In genomic region chr1:87153776-87154500, GRCm38 (mm10) we compare ENCODE assay signal across 10 mouse cellular contexts. TPM values are rescaled to one million over a fixed set of nuclear protein-coding genes. Genes with fewer than 3 reads are reported as not detected.
A peak's percentile ranks its signal among the peaks of the same experiment; 100 is the strongest.
DNase-seq lines count a peak whose midpoint lies in the region; ATAC-seq lines count a peak whose summit lies in the region.
"Had no signal": no experiment of that assay in that cellular context is flagged by ENCODE, and none has a peak within 500 bp of the region (broad histone marks: within the 10 kb centered on the region; RNA-seq: fewer than 3 reads in every experiment).

No protein-coding gene starts in this region.

- ATAC-seq in embryonic facial prominence, embryonic 14.5 days (ENCODE audit: low read depth) = no peak
- ATAC-seq in intestine, embryonic 15.5 days = no peak; the same call in 1 of the 2 replicates
- peak; percentile 41; the same call in 1 of the 2 replicates for ATAC-seq in neural tube, embryonic 12.5 days (ENCODE audit: low FRiP score, low read depth)
- no peak for ATAC-seq in erythroblast, adult 5-6 weeks (replicated peaks; ENCODE audit: low FRiP score, poor library complexity, severe bottlenecking)

- H3K27me3 ChIP-seq in embryonic facial prominence, embryonic 14.5 days (replicated peaks; ENCODE audit: control insufficient read depth, insufficient read depth, low read length) = peaks cover 96% of the 10 kb centered on the region
- peaks cover 93% of the 10 kb centered on the region for H3K27me3 ChIP-seq in intestine, embryonic 15.5 days (replicated peaks)
- peaks cover 97% of the 10 kb centered on the region for H3K27me3 ChIP-seq in neural tube, embryonic 12.5 days (replicated peaks)

- H3K36me3 ChIP-seq in embryonic facial prominence, embryonic 14.5 days (ENCODE audit: control insufficient read depth, insufficient read depth, low read length) = no peaks in the 10 kb centered on the region
- no peaks in the 10 kb centered on the region for H3K36me3 ChIP-seq in intestine, embryonic 15.5 days
- no peaks in the 10 kb centered on the region for H3K36me3 ChIP-seq in neural tube, embryonic 12.5 days

- peak overlapping the region; percentile 48 for H3K9ac ChIP-seq in embryonic facial prominence, embryonic 14.5 days (ENCODE audit: low read depth, low read length)
- no peak overlapping the region for H3K9ac ChIP-seq in intestine, embryonic 15.5 days
- H3K9ac ChIP-seq in neural tube, embryonic 12.5 days = peak overlapping the region; percentile 48; the same call in 1 of the 2 replicates

- WGBS in embryonic facial prominence, embryonic 14.5 days = under 1% methylated on average over 30 of the region's 72 CpGs
- WGBS in intestine, embryonic 15.5 days = under 1% methylated on average over 72 of the region's 72 CpGs
- WGBS in neural tube, embryonic 12.5 days = 1% methylated on average over 72 of the region's 72 CpGs

- H3K27ac ChIP-seq in embryonic facial prominence, embryonic 14.5 days (replicated peaks; ENCODE audit: low read depth, low read length) = no peak overlapping the region
- H3K27ac ChIP-seq in intestine, embryonic 15.5 days = no peak overlapping the region
- H3K27ac ChIP-seq in neural tube, embryonic 12.5 days = no peak overlapping the region

- peak overlapping the region; percentile 40 for H3K4me3 ChIP-seq in embryonic facial prominence, embryonic 14.5 days (ENCODE audit: low read depth, low read length)
- H3K4me3 ChIP-seq in intestine, embryonic 15.5 days (replicated peaks) = peak overlapping the region; percentile 39
- peak overlapping the region; percentile 40 for H3K4me3 ChIP-seq in neural tube, embryonic 12.5 days

- DNase-seq in kidney, postnatal 4 days = peak; percentile 21
- no peak for DNase-seq in kidney, postnatal 25 days
- DNase-seq in embryonic facial prominence, embryonic 14.5 days (ENCODE audit: low spot score) = no peak
- no peak for DNase-seq in layer of hippocampus, adult 8-10 months (ENCODE audit: low spot score in 2 of 2)
- DNase-seq in left cerebral cortex, postnatal 25 days (ENCODE audit: low spot score in 2 of 2) = no peak
- DNase-seq: lung, adult 2 months had no signal

- H3K4me1 ChIP-seq in embryonic facial prominence, embryonic 14.5 days (ENCODE audit: control insufficient read depth, insufficient read depth, low read length) = no peaks in the 10 kb centered on the region; the same call in 1 of the 2 replicates
- H3K4me1 ChIP-seq in intestine, embryonic 15.5 days (replicated peaks) = peaks cover 25% of the 10 kb centered on the region
- H3K4me1 ChIP-seq in neural tube, embryonic 12.5 days = peaks cover 28% of the 10 kb centered on the region

- intact Hi-C loops in left cerebral cortex, postnatal 25 days (cut with DNase I) = no loop called here

- no peaks in the 10 kb centered on the region for H3K9me3 ChIP-seq in embryonic facial prominence, embryonic 14.5 days (ENCODE audit: control insufficient read depth, low read length)
- H3K9me3 ChIP-seq in intestine, embryonic 15.5 days = no peaks in the 10 kb centered on the region
- H3K9me3 ChIP-seq in neural tube, embryonic 12.5 days = no peaks in the 10 kb centered on the region

- H3K4me2 ChIP-seq in embryonic facial prominence, embryonic 14.5 days (ENCODE audit: low read depth, low read length) = peak overlapping the region; percentile 65
- H3K4me2 ChIP-seq in intestine, embryonic 15.5 days (replicated peaks) = peak overlapping the region; percentile 67
- peak overlapping the region; percentile 68 for H3K4me2 ChIP-seq in neural tube, embryonic 12.5 days (replicated peaks)

RNA-seq across cellular contexts. Expression of gene Ecel1, which starts 2.4 kb away (rescaled TPM):
- 1.7 and 3.0 TPM in 2 replicates for polyA plus RNA-seq in embryonic facial prominence, embryonic 14.5 days (2014; fragmentation: Nextera tagmentation; extraction: Ambion mirVana)
- 2.4 and 2.5 TPM in 2 replicates for polyA plus RNA-seq in intestine, embryonic 15.5 days (2015; fragmentation: Nextera tagmentation; extraction: Ambion mirVana)
- polyA plus RNA-seq in neural tube, embryonic 12.5 days (2016; fragmentation: Nextera tagmentation; extraction: Ambion mirVana) = 65.3 and 70.1 TPM in 2 replicates
- not detected in 2 replicates for total RNA-seq in erythroblast, adult 5-6 weeks (2015; ENCODE audit: low replicate concordance)
- total RNA-seq in erythroblast, adult 5-6 weeks (2017; ENCODE audit: low replicate concordance) = not detected in 2 replicates
- total RNA-seq in layer of hippocampus, adult 8-10 months (2022) = 1 to 10 TPM; 2.3 to 5.3 (median 3.7) TPM
- 10 to 100 TPM in 1 of 2 experiments, 1 to 10 TPM in 1; 6.6 to 14.8 TPM for total RNA-seq in left cerebral cortex, postnatal 25 days (2021)
- polyA plus RNA-seq: lung, adult 2 months had no signal

RNA-seq across cellular contexts. Expression of gene Akp3, which starts 29.2 kb away (rescaled TPM):
- polyA plus RNA-seq in embryonic facial prominence, embryonic 14.5 days (2014; fragmentation: Nextera tagmentation; extraction: Ambion mirVana) = 0.10 TPM in 1 of 2 replicates, not detected in the other
- 0.11 TPM in 1 of 2 replicates, not detected in the other for polyA plus RNA-seq in intestine, embryonic 15.5 days (2015; fragmentation: Nextera tagmentation; extraction: Ambion mirVana)
- not detected in 2 replicates for polyA plus RNA-seq in neural tube, embryonic 12.5 days (2016; fragmentation: Nextera tagmentation; extraction: Ambion mirVana)
- not detected in 2 replicates for total RNA-seq in erythroblast, adult 5-6 weeks (2015; ENCODE audit: low replicate concordance)
- not detected in 2 replicates for total RNA-seq in erythroblast, adult 5-6 weeks (2017; ENCODE audit: low replicate concordance)
- total RNA-seq in layer of hippocampus, adult 8-10 months (2022) = not detected
- not detected for total RNA-seq in left cerebral cortex, postnatal 25 days (2021)
- polyA plus RNA-seq: cortical plate, adult 2 months; lung, adult 2 months had no signal

RNA-seq across cellular contexts. Expression of gene Prss56, which starts 29.2 kb away (rescaled TPM):
- 0.93 and 1.5 TPM in 2 replicates for polyA plus RNA-seq in embryonic facial prominence, embryonic 14.5 days (2014; fragmentation: Nextera tagmentation; extraction: Ambion mirVana)
- polyA plus RNA-seq in intestine, embryonic 15.5 days (2015; fragmentation: Nextera tagmentation; extraction: Ambion mirVana) = not detected in 2 replicates
- polyA plus RNA-seq in neural tube, embryonic 12.5 days (2016; fragmentation: Nextera tagmentation; extraction: Ambion mirVana) = 2.7 and 4.6 TPM in 2 replicates
- not detected in 2 replicates for total RNA-seq in erythroblast, adult 5-6 weeks (2015; ENCODE audit: low replicate concordance)
- not detected in 2 replicates for total RNA-seq in erythroblast, adult 5-6 weeks (2017; ENCODE audit: low replicate concordance)
- under 1 TPM in 1 of 4 experiments, not detected in 3; 0.14 TPM for total RNA-seq in layer of hippocampus, adult 8-10 months (2022)
- total RNA-seq in left cerebral cortex, postnatal 25 days (2021) = 1 to 10 TPM; 2.1 to 2.4 TPM
- polyA plus RNA-seq: lung, adult 2 months had no signal

RNA-seq across cellular contexts. Expression of gene Chrnd, which starts 36.5 kb away (rescaled TPM):
- 11.5 and 12.5 TPM in 2 replicates for polyA plus RNA-seq in embryonic facial prominence, embryonic 14.5 days (2014; fragmentation: Nextera tagmentation; extraction: Ambion mirVana)
- polyA plus RNA-seq in intestine, embryonic 15.5 days (2015; fragmentation: Nextera tagmentation; extraction: Ambion mirVana) = not detected in 2 replicates
- 0.53 and 0.60 TPM in 2 replicates for polyA plus RNA-seq in neural tube, embryonic 12.5 days (2016; fragmentation: Nextera tagmentation; extraction: Ambion mirVana)
- total RNA-seq in erythroblast, adult 5-6 weeks (2015; ENCODE audit: low replicate concordance) = not detected in 2 replicates
- not detected in 2 replicates for total RNA-seq in erythroblast, adult 5-6 weeks (2017; ENCODE audit: low replicate concordance)
- not detected for total RNA-seq in layer of hippocampus, adult 8-10 months (2022)
- not detected for total RNA-seq in left cerebral cortex, postnatal 25 days (2021)
- polyA plus RNA-seq: cortical plate, adult 2 months had no signal

RNA-seq across cellular contexts. Expression of gene Chrng, which starts 50.5 kb away (rescaled TPM):
- polyA plus RNA-seq in embryonic facial prominence, embryonic 14.5 days (2014; fragmentation: Nextera tagmentation; extraction: Ambion mirVana) = 39.6 and 44.8 TPM in 2 replicates
- polyA plus RNA-seq in intestine, embryonic 15.5 days (2015; fragmentation: Nextera tagmentation; extraction: Ambion mirVana) = 0.18 TPM in 1 of 2 replicates, not detected in the other
- 2.0 and 3.2 TPM in 2 replicates for polyA plus RNA-seq in neural tube, embryonic 12.5 days (2016; fragmentation: Nextera tagmentation; extraction: Ambion mirVana)
- total RNA-seq in erythroblast, adult 5-6 weeks (2015; ENCODE audit: low replicate concordance) = not detected in 2 replicates
- total RNA-seq in erythroblast, adult 5-6 weeks (2017; ENCODE audit: low replicate concordance) = not detected in 2 replicates
- total RNA-seq in layer of hippocampus, adult 8-10 months (2022) = not detected
- total RNA-seq in left cerebral cortex, postnatal 25 days (2021) = not detected
- polyA plus RNA-seq: cortical plate, adult 2 months had no signal

Comparison
In these comparisons a context has a peak if more than half of its experiments do, and no peak if none do; other contexts are left out.
1. DNase-seq: peak in kidney, postnatal 4 days (2 of 2); none in kidney, postnatal 25 days (0 of 2), embryonic facial prominence, embryonic 14.5 days (single experiment), layer of hippocampus, adult 8-10 months (0 of 2) and left cerebral cortex, postnatal 25 days (0 of 2).
2. Peak in every context shown above with its lines, with median percentiles within 50 percentile points of each other: H3K4me2 ChIP-seq and H3K4me3 ChIP-seq.